Mouse (Mus musculus) left cerebral cortex, postnatal 25 days (tissue): ENCODE results near the gene Krtap20-2. TPM values are rescaled to one million over a fixed set of nuclear protein-coding genes. Genes with fewer than 3 reads are reported as not detected.
"Not testable (repeated sequence)": the region's sequence is repeated elsewhere in the genome, so short reads cannot be mapped to it uniquely, and the experiment has no call there.

Source experiments
- DNase-seq, 2 experiments: peaks; one replicate each; pipeline ENCODE4 v3.0.0; 2022; ENCODE audit warnings: low spot score in 2 of 2, mixed read lengths in 1 of 2
- intact Hi-C: fragments of 180-260 bp; cut with DNase I; formaldehyde crosslinking; loops from one replicate; pipeline ENCODE4 v1.15.1; 2025
- total RNA-seq, 2 experiments: library from RNA; stranded (reverse); gene quantifications; 2 replicates each; pipeline ENCODE4 v1.2.3; 2021

Gene Krtap20-2
- not detected for total RNA-seq

DNA sequence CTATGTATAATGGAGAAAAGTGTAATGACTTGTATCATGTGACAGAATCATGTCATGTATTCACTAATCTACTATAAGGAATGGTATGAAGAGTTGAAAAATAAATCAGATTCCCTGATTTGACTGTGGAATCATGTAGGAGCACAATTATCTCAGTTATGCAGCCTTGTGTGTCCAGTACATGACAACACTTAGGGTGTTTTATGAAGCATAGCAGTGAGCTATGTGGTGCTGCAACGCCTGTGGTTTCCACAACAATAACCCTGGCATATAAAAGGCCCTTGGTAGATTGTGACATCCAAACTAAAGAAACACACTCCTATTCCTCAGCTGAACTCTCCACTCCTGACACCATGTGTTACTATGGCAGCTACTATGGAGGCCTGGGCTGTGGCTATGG is at the start of gene Krtap20-2:
Krtap20-2 (plus strand) TSS at position 301 of the 400 bp plus-strand sequence.
- DNase-seq: no peak
- intact Hi-C loops: no loop called here

DNA sequence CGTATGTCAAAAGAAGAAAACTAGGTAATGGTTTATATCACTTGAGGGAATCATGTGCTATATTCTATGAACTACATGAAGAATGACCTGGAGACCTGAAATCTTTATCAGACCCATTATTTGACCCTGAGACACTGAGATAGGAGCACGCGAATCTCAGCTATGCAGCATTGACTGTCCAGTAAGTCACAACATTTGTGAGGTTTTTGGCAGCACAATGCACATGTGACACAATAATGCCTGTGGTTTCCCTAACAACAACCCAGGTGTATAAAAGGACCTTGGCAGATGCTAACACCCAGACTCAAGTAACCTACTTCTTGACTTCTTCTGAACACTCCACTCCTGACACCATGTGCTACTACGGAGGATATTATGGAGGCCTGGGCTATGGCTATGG is 48.0 kb upstream of the Krtap20-2 start, which contains the start of gene Gm9789:
Gm9789 (plus strand) TSS at position 301 of the 400 bp plus-strand sequence.
- DNase-seq: no peak
- intact Hi-C loops: no loop called here

DNA sequence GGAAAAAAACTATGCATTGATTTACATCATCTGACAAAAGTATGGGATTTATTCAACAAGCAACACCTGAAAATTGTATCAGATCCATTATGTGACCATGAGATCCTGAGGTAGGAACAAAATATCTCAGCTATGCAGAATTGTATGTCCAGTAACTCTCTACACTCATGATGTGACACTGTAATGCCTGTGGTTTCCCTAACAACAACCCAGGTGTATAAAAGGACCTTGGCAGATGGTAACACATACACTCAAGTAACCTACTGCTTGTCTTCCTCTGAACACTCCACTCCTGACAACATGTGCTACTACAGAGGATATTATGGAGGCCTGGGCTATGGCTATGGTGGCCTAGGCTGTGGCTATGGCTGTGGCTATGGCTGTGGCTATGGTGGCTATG is 36.5 kb upstream of the Krtap20-2 start, which contains the start of gene Gm7735:
Gm7735 (plus strand) TSS at position 301 of the 400 bp plus-strand sequence.
- intact Hi-C loops: not testable (repeated sequence)

DNA sequence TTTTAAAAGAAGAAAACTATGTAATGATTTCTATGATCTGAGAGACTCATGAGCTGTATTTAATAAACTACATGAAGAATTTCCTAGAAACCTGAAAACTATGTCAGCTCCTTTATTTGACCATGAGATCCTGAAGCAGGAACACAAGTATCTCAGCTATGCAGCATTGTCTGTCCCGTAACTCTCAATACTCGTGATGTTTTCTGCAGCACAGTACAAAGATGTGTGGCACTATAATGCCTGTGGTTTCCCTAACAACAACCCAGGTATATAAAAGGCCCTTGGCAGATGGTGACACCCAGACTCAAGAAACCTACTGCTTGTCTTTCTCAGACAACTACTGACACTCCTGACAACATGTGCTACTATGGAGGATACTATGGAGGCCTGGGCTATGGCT is 31.2 kb upstream of the Krtap20-2 start, which contains the start of gene 1110057P08Rik:
1110057P08Rik (plus strand) TSS at position 301 of the 400 bp plus-strand sequence.
- intact Hi-C loops: no loop called here
- DNase-seq: no peak

More for the DNA sequence above, 36.5 kb upstream of the Krtap20-2 start, which contains the start of gene Gm7735:
- not testable (repeated sequence) for DNase-seq

DNA sequence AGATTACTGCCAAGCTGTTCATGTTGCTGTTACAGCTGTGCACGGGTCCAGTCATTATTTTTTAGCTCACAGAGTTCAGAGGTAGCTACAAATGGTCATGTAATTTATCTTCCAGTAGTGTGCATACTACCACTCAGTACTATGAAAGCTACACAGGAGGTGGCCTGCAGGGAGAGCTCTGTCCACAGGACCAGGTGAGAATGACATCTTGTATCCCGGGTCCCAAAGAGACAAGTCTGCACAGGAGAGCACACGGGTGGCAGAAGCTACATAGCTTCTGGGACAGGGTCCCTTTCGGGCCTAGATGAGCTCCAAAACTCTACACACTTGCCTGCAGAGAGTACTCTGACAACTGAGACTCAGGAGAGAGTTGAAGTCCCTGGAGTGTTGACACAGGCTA is 17.0 kb upstream of the Krtap20-2 start:
- intact Hi-C loops: no loop called here
- no peak for DNase-seq

Other genes starting within 250 kb of the Krtap20-2 start
- gene Krtap16-3, start 243.0 kb upstream of the Krtap20-2 start, total RNA-seq: not detected
- not detected for gene Krtap22-2, start 195.1 kb upstream of the Krtap20-2 start, total RNA-seq
- not detected for gene Gm10229, start 190.6 kb upstream of the Krtap20-2 start, total RNA-seq
- gene Krtap6-1, start 174.2 kb upstream of the Krtap20-2 start, total RNA-seq: not detected
- not detected for gene Gm10228, start 164.4 kb upstream of the Krtap20-2 start, total RNA-seq
- gene Krtap6-5, start 158.0 kb upstream of the Krtap20-2 start, total RNA-seq: not detected
- gene 1110025L11Rik, start 141.9 kb upstream of the Krtap20-2 start, total RNA-seq: not detected
- not detected for gene Krtap6-3, start 121.8 kb upstream of the Krtap20-2 start, total RNA-seq
- gene Gm6358, start 65.0 kb upstream of the Krtap20-2 start, total RNA-seq: not detected
- not detected for gene Gm10061, start 54.8 kb upstream of the Krtap20-2 start, total RNA-seq
- not detected for gene Gm9789, start 47.9 kb upstream of the Krtap20-2 start, total RNA-seq
- gene Gm7735, start 36.4 kb upstream of the Krtap20-2 start, total RNA-seq: not detected
- gene 1110057P08Rik, start 31.1 kb upstream of the Krtap20-2 start, total RNA-seq: not detected
- gene Krtap21-1, start 198.0 kb downstream of the Krtap20-2 start, total RNA-seq: not detected
- not detected for gene Krtap6-2, start 214.2 kb downstream of the Krtap20-2 start, total RNA-seq